Mouse (Mus musculus): ENCODE results near the gene Fkbp5. TPM values are rescaled to one million over a fixed set of nuclear protein-coding genes. Genes with fewer than 3 reads are reported as not detected.
"Not testable (repeated sequence)": the region's sequence is repeated elsewhere in the genome, so short reads cannot be mapped to it uniquely, and the experiment has no call there.

Fkbp5 gene
- polyA plus RNA-seq (2012; rRNA removed) = 26.1 and 29.7 TPM in 2 replicates

- Histone ChIP-seq H3K27me3 (ENCODE audit: control insufficient read depth, insufficient read depth, low read length) (no peaks in the 10 kb centered on the region), H3K4me1 (ENCODE audit: control insufficient read depth, insufficient read depth, insufficient read length) (peaks cover 56% of the 10 kb centered on the region), H3K4me3 (ENCODE audit: extremely low read depth, insufficient read depth, insufficient read length) (peak within 1 kb of the TSS; percentile 58), H3K36me3 (ENCODE audit: control insufficient read depth, insufficient read depth, low read length) (no peaks in the 10 kb centered on the region), H3K27ac (ENCODE audit: insufficient read depth, low read length) (peak within 1 kb of the TSS; percentile 91)
- DNase-seq (ENCODE audit: low read depth in 1 of 2, low spot score in 2 of 2) = peak in 1 of 2 experiments; percentile 36
- 29% methylated on average over 16 of the region's 16 CpGs for WGBS
- TF ChIP-seq CTCF (IDR thresholded peaks at IDR 0.05; ENCODE audit: extremely low read depth, insufficient read depth, insufficient read length, insufficient replicate concordance) (no peak), POLR2A (IDR thresholded peaks at IDR 0.05; ENCODE audit: low read depth, low read length) (no peak)
Measured at GRCm38 (mm10) chr17:28517441-28517955, at the start of gene Fkbp5. Gene Fkbp5 (minus strand): TSS chr17:28517527.

- no peak for DNase-seq (ENCODE audit: low read depth in 1 of 2, low spot score in 2 of 2)
- no peak overlapping the region for H3K4me3 ChIP-seq (ENCODE audit: extremely low read depth, insufficient read depth, insufficient read length)
- H3K27me3 ChIP-seq (ENCODE audit: control insufficient read depth, insufficient read depth, low read length) = no peaks in the 10 kb centered on the region
- TF ChIP-seq CTCF (IDR thresholded peaks at IDR 0.05; ENCODE audit: extremely low read depth, insufficient read depth, insufficient read length, insufficient replicate concordance) (no peak), POLR2A (IDR thresholded peaks at IDR 0.05; ENCODE audit: low read depth, low read length) (no peak)
- no peaks in the 10 kb centered on the region for H3K36me3 ChIP-seq (ENCODE audit: control insufficient read depth, insufficient read depth, low read length)
- H3K27ac ChIP-seq (ENCODE audit: insufficient read depth, low read length) = no peak overlapping the region
- H3K4me1 ChIP-seq (ENCODE audit: control insufficient read depth, insufficient read depth, insufficient read length) = no peaks in the 10 kb centered on the region
Measured at GRCm38 (mm10) chr17:28565181-28565580, 47.9 kb upstream of the Fkbp5 start.

- no peak for DNase-seq (ENCODE audit: low read depth in 1 of 2, low spot score in 2 of 2)
- TF ChIP-seq POLR2A (IDR thresholded peaks at IDR 0.05; ENCODE audit: low read depth, low read length) = no peak
- no peak for TF ChIP-seq CTCF (IDR thresholded peaks at IDR 0.05; ENCODE audit: extremely low read depth, insufficient read depth, insufficient read length, insufficient replicate concordance)
- Histone ChIP-seq H3K4me1 (ENCODE audit: control insufficient read depth, insufficient read depth, insufficient read length) (no peaks in the 10 kb centered on the region), H3K4me3 (ENCODE audit: extremely low read depth, insufficient read depth, insufficient read length) (no peak overlapping the region), H3K27ac (ENCODE audit: insufficient read depth, low read length) (no peak overlapping the region), H3K36me3 (ENCODE audit: control insufficient read depth, insufficient read depth, low read length) (no peaks in the 10 kb centered on the region), H3K27me3 (ENCODE audit: control insufficient read depth, insufficient read depth, low read length) (no peaks in the 10 kb centered on the region)
- 74% methylated on average over 7 of the region's 7 CpGs for WGBS
Measured at GRCm38 (mm10) chr17:28561613-28562012, 44.3 kb upstream of the Fkbp5 start.

GRCm38 (mm10) chr17:28560598-28560997 lies 43.3 kb upstream of the Fkbp5 start, which contains the start of gene Clps:
Gene Clps (minus strand): TSS chr17:28560766.
- Histone ChIP-seq H3K27me3 (ENCODE audit: control insufficient read depth, insufficient read depth, low read length) (no peaks in the 10 kb centered on the region), H3K36me3 (ENCODE audit: control insufficient read depth, insufficient read depth, low read length) (no peaks in the 10 kb centered on the region), H3K4me1 (ENCODE audit: control insufficient read depth, insufficient read depth, insufficient read length) (no peaks in the 10 kb centered on the region), H3K4me3 (ENCODE audit: extremely low read depth, insufficient read depth, insufficient read length) (no peak within 1 kb of the TSS), H3K27ac (ENCODE audit: insufficient read depth, low read length) (no peak within 1 kb of the TSS)
- 94% methylated on average over 4 of the region's 4 CpGs for WGBS
- no peak for DNase-seq (ENCODE audit: low read depth in 1 of 2, low spot score in 2 of 2)
- no peak for TF ChIP-seq POLR2A (IDR thresholded peaks at IDR 0.05; ENCODE audit: low read depth, low read length)
- no peak for TF ChIP-seq CTCF (IDR thresholded peaks at IDR 0.05; ENCODE audit: extremely low read depth, insufficient read depth, insufficient read length, insufficient replicate concordance)

- Histone ChIP-seq H3K27ac (ENCODE audit: insufficient read depth, low read length) (no peak overlapping the region), H3K4me1 (ENCODE audit: control insufficient read depth, insufficient read depth, insufficient read length) (no peaks in the 10 kb centered on the region), H3K36me3 (ENCODE audit: control insufficient read depth, insufficient read depth, low read length) (no peaks in the 10 kb centered on the region), H3K4me3 (ENCODE audit: extremely low read depth, insufficient read depth, insufficient read length) (no peak overlapping the region), H3K27me3 (ENCODE audit: control insufficient read depth, insufficient read depth, low read length) (no peaks in the 10 kb centered on the region)
- TF ChIP-seq POLR2A (IDR thresholded peaks at IDR 0.05; ENCODE audit: low read depth, low read length) (no peak), CTCF (IDR thresholded peaks at IDR 0.05; ENCODE audit: extremely low read depth, insufficient read depth, insufficient read length, insufficient replicate concordance) (no peak)
- DNase-seq (ENCODE audit: low read depth in 1 of 2, low spot score in 2 of 2) = no peak
- 80% methylated on average over 6 of the region's 6 CpGs for WGBS
Measured at GRCm38 (mm10) chr17:28557772-28558171, 40.4 kb upstream of the Fkbp5 start.

GRCm38 (mm10) chr17:28556635-28557396 lies 39.5 kb upstream of the Fkbp5 start:
- H3K4me3 ChIP-seq (ENCODE audit: extremely low read depth, insufficient read depth, insufficient read length) = no peak overlapping the region
- H3K36me3 ChIP-seq (ENCODE audit: control insufficient read depth, insufficient read depth, low read length) = no peaks in the 10 kb centered on the region
- no peaks in the 10 kb centered on the region for H3K27me3 ChIP-seq (ENCODE audit: control insufficient read depth, insufficient read depth, low read length)
- no peak overlapping the region for H3K27ac ChIP-seq (ENCODE audit: insufficient read depth, low read length)
- TF ChIP-seq CTCF (IDR thresholded peaks at IDR 0.05; ENCODE audit: extremely low read depth, insufficient read depth, insufficient read length, insufficient replicate concordance) (no peak), POLR2A (IDR thresholded peaks at IDR 0.05; ENCODE audit: low read depth, low read length) (no peak)
- 44% methylated on average over 6 of the region's 6 CpGs for WGBS
- no peaks in the 10 kb centered on the region for H3K4me1 ChIP-seq (ENCODE audit: control insufficient read depth, insufficient read depth, insufficient read length)
- no peak for DNase-seq (ENCODE audit: low read depth in 1 of 2, low spot score in 2 of 2)

GRCm38 (mm10) chr17:28554021-28554420 lies 36.7 kb upstream of the Fkbp5 start:
- 90% methylated on average over 4 of the region's 4 CpGs for WGBS
- not testable (repeated sequence) for H3K36me3 ChIP-seq (ENCODE audit: control insufficient read depth, insufficient read depth, low read length); H3K27me3 ChIP-seq (ENCODE audit: control insufficient read depth, insufficient read depth, low read length); H3K4me3 ChIP-seq (ENCODE audit: extremely low read depth, insufficient read depth, insufficient read length); H3K27ac ChIP-seq (ENCODE audit: insufficient read depth, low read length); H3K4me1 ChIP-seq (ENCODE audit: control insufficient read depth, insufficient read depth, insufficient read length); DNase-seq (ENCODE audit: low read depth in 1 of 2, low spot score in 2 of 2)

Measured in spleen, adult 2 months (tissue).